25 mouse cellular contexts compared by ENCODE assay signal in the genomic region with DNA sequence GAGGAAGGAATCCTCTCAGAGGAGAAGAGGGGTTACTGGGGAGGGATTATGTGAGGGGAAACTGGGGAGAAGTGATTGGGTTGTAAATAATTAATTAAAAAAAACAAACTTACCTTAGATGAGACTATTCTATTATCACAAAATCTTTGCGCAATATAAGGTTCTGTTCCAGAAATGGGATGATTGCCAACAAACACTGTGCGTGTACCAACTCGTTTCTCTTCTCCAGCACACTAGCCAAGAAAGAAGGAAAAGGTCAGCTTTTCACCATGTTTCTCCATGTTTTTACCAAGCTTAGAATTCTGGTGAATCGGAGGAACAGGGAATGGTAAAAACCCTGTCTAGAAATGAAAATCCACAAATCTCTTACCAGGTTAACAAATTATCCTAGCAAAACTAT.
"Had no signal": no experiment of that assay in that cellular context is flagged by ENCODE, and none has a peak within 500 bp of the region (broad histone marks: within the 10 kb centered on the region; RNA-seq: fewer than 3 reads in every experiment).

No protein-coding gene starts in this region.

- H3K27me3 ChIP-seq: heart, embryonic 12.5 days; hindbrain, embryonic 12.5 days; intestine, embryonic 15.5 days; limb, embryonic 12.5 days had no signal

- DNase-seq: gastrocnemius, adult 2 months; gastrocnemius, postnatal 10 days; gastrocnemius, postnatal 25 days; heart, adult 18-20 months; heart, postnatal 10 days; heart, postnatal 4 days; kidney, adult 18-20 months; kidney, adult 8-10 months; kidney, postnatal 10 days; kidney, postnatal 25 days; kidney, postnatal 4 days; liver had no signal

- H3K4me1 ChIP-seq: heart, embryonic 10.5 days; heart, embryonic 12.5 days; hindbrain, embryonic 10.5 days; hindbrain, embryonic 12.5 days; intestine, embryonic 15.5 days; limb, embryonic 10.5 days; limb, embryonic 12.5 days had no signal

- H3K9ac ChIP-seq: heart, embryonic 12.5 days; hindbrain, embryonic 12.5 days; hindbrain, embryonic 14.5 days; intestine, embryonic 15.5 days; limb, embryonic 12.5 days had no signal

- H3K36me3 ChIP-seq: heart, embryonic 10.5 days; heart, embryonic 12.5 days; hindbrain, embryonic 10.5 days; hindbrain, embryonic 12.5 days; intestine, embryonic 15.5 days; limb, embryonic 10.5 days; limb, embryonic 12.5 days had no signal

- H3K9me3 ChIP-seq: heart, embryonic 10.5 days; heart, embryonic 12.5 days; hindbrain, embryonic 10.5 days; hindbrain, embryonic 12.5 days; intestine, embryonic 15.5 days; limb, embryonic 10.5 days; limb, embryonic 12.5 days had no signal

- ATAC-seq: hindbrain, embryonic 16.5 days; inflammation-experienced regulatory T-cells, adult 6 months; intestine, embryonic 15.5 days; intestine, postnatal 0 days had no signal

- H3K27ac ChIP-seq: gastrocnemius, adult 2 months; heart, embryonic 10.5 days; hindbrain, embryonic 10.5 days; hindbrain, embryonic 12.5 days; hindbrain, embryonic 14.5 days; intestine, embryonic 15.5 days; layer of hippocampus, adult 2 months; left cerebral cortex, adult 2 months; limb, embryonic 10.5 days; limb, embryonic 12.5 days had no signal

- H3K4me2 ChIP-seq: heart, embryonic 12.5 days; hindbrain, embryonic 12.5 days; hindbrain, embryonic 14.5 days; intestine, embryonic 15.5 days; limb, embryonic 12.5 days had no signal

- H3K4me3 ChIP-seq: gastrocnemius, adult 2 months; heart, embryonic 10.5 days; heart, embryonic 12.5 days; hindbrain, embryonic 10.5 days; hindbrain, embryonic 12.5 days; intestine, embryonic 15.5 days; layer of hippocampus, adult 2 months; left cerebral cortex, adult 2 months; limb, embryonic 10.5 days; limb, embryonic 12.5 days had no signal
